In the genomic region with DNA sequence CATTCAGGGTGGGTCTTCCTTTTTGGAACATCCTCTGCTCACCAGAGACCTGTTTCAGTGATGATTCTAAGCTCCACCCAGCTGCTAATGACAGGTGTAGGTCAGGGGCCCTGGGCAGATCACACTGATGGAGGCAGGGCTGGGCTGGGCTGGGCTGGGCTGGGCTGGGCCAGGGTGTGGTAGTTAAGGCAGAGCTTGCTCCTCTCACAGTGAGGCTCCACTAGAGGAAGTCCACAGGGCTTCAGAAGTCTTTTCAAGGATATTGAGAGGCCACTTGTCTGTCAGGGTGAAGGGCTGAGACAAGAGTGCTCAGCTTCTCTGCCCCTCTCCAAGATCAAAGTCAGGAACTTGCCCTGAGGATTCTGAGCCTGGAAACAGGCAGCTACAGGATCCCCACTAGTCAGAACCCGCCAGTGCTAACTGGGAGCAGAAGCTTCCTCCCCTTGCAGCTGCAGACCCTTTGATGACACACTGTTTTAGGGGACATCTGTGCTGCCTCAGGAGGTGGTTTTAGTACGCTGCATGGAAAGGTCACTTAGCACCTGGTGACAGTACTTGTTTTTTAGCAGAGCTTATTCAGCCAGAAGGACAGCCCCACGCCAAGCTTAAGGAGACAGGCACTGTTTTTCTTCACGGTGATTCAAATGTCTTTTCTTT, we compare ENCODE assay signal across 14 mouse cellular contexts.
DNase-seq lines count a peak whose midpoint lies in the region; ATAC-seq lines count a peak whose summit lies in the region.
"Had no signal": no experiment of that assay in that cellular context is flagged by ENCODE, and none has a peak within 500 bp of the region (broad histone marks: within the 10 kb centered on the region; RNA-seq: fewer than 3 reads in every experiment).

No protein-coding gene starts in this region.

- no peak; the same call in 1 of the 2 replicates for ATAC-seq in heart, embryonic 16.5 days (replicated peaks; ENCODE audit: extremely low read depth, insufficient read depth, low FRiP score)
- peak; percentile 12 for ATAC-seq in CD4-positive, CD25-positive, alpha-beta regulatory T cell, adult 4 months
- no peak for ATAC-seq in embryonic facial prominence, embryonic 14.5 days (ENCODE audit: low read depth)
- peak; percentile 63 for ATAC-seq in megakaryocyte, adult 5-6 weeks (ENCODE audit: poor library complexity, severe bottlenecking)
- ATAC-seq in forebrain, embryonic 16.5 days = no peak

- intact Hi-C loops in heart, postnatal 25 days (cut with DNase I) = no loop called here
- intact Hi-C loops in gastrocnemius, postnatal 36 days (cut with DNase I) = no loop called here

- no peaks in the 10 kb centered on the region for H3K9me3 ChIP-seq in heart, embryonic 16.5 days (replicated peaks; ENCODE audit: control insufficient read depth, low read length)
- no peaks in the 10 kb centered on the region for H3K9me3 ChIP-seq in embryonic facial prominence, embryonic 14.5 days (ENCODE audit: control insufficient read depth, low read length)
- H3K9me3 ChIP-seq in forebrain, embryonic 16.5 days (ENCODE audit: control insufficient read depth, low read length) = no peaks in the 10 kb centered on the region
- H3K9me3 ChIP-seq: heart, embryonic 15.5 days; kidney, embryonic 15.5 days had no signal

- H3K4me2 ChIP-seq in heart, embryonic 16.5 days (ENCODE audit: low read depth, low read length) = no peak overlapping the region
- no peak overlapping the region for H3K4me2 ChIP-seq in embryonic facial prominence, embryonic 14.5 days (ENCODE audit: low read depth, low read length)
- no peak overlapping the region for H3K4me2 ChIP-seq in forebrain, embryonic 16.5 days (ENCODE audit: low read length)
- H3K4me2 ChIP-seq: heart, embryonic 15.5 days; kidney, embryonic 15.5 days had no signal

- H3K36me3 ChIP-seq in heart, embryonic 16.5 days (ENCODE audit: control insufficient read depth, insufficient read depth) = no peaks in the 10 kb centered on the region
- no peaks in the 10 kb centered on the region for H3K36me3 ChIP-seq in embryonic facial prominence, embryonic 14.5 days (ENCODE audit: control insufficient read depth, insufficient read depth, low read length)
- no peaks in the 10 kb centered on the region for H3K36me3 ChIP-seq in forebrain, embryonic 16.5 days (ENCODE audit: control insufficient read depth, insufficient read depth)
- H3K36me3 ChIP-seq: heart, embryonic 15.5 days; kidney, embryonic 15.5 days had no signal

- whole genome bisulfite sequencing in heart, embryonic 16.5 days = 40% methylated on average over 4 of the region's 4 CpGs
- WGBS in embryonic facial prominence, embryonic 14.5 days = 33% methylated on average over 4 of the region's 4 CpGs
- 49% methylated on average over 4 of the region's 4 CpGs for WGBS in forebrain, embryonic 16.5 days

- H3K27me3 ChIP-seq in heart, embryonic 16.5 days (ENCODE audit: control insufficient read depth, insufficient read depth, low read length) = no peaks in the 10 kb centered on the region
- no peaks in the 10 kb centered on the region for H3K27me3 ChIP-seq in embryonic facial prominence, embryonic 14.5 days (replicated peaks; ENCODE audit: control insufficient read depth, insufficient read depth, low read length)
- H3K27me3 ChIP-seq in forebrain, embryonic 16.5 days (replicated peaks; ENCODE audit: control insufficient read depth, insufficient read depth, low read length) = no peaks in the 10 kb centered on the region
- H3K27me3 ChIP-seq: heart, embryonic 15.5 days; kidney, embryonic 15.5 days had no signal

- no peaks in the 10 kb centered on the region; the same call in 1 of the 2 replicates for H3K4me1 ChIP-seq in heart, embryonic 16.5 days (ENCODE audit: control insufficient read depth, insufficient read depth, low read length)
- no peaks in the 10 kb centered on the region for H3K4me1 ChIP-seq in embryonic facial prominence, embryonic 14.5 days (ENCODE audit: control insufficient read depth, insufficient read depth, low read length)
- no peaks in the 10 kb centered on the region for H3K4me1 ChIP-seq in forebrain, embryonic 16.5 days (replicated peaks; ENCODE audit: control insufficient read depth, insufficient read depth, low read length)
- H3K4me1 ChIP-seq: heart, embryonic 15.5 days had no signal

- no peak overlapping the region for H3K4me3 ChIP-seq in heart, embryonic 16.5 days (ENCODE audit: low read length)
- no peak overlapping the region for H3K4me3 ChIP-seq in embryonic facial prominence, embryonic 14.5 days (ENCODE audit: low read depth, low read length)
- no peak overlapping the region for H3K4me3 ChIP-seq in forebrain, embryonic 16.5 days (replicated peaks; ENCODE audit: low read length)
- H3K4me3 ChIP-seq: gastrocnemius, adult 2 months; heart, embryonic 15.5 days; kidney, embryonic 15.5 days had no signal

- peak overlapping the region; percentile 26; the same call in 1 of the 2 replicates for H3K27ac ChIP-seq in heart, embryonic 16.5 days (ENCODE audit: low read length)
- H3K27ac ChIP-seq in embryonic facial prominence, embryonic 14.5 days (replicated peaks; ENCODE audit: low read depth, low read length) = no peak overlapping the region
- no peak overlapping the region for H3K27ac ChIP-seq in forebrain, embryonic 16.5 days (ENCODE audit: low read length)
- H3K27ac ChIP-seq: gastrocnemius, adult 2 months; heart, embryonic 15.5 days; kidney, embryonic 15.5 days; macrophage had no signal

- no peak for DNase-seq in heart, postnatal 25 days (ENCODE audit: low spot score)
- DNase-seq in embryonic facial prominence, embryonic 14.5 days (ENCODE audit: low spot score) = peak; percentile 42
- DNase-seq in gastrocnemius, postnatal 36 days = no peak
- DNase-seq in frontal cortex, postnatal 10 days (ENCODE audit: low spot score in 2 of 2) = no peak
- DNase-seq: adrenal gland, postnatal 10 days; cerebellum, adult 18-20 months; gastrocnemius, adult 2 months had no signal

- H3K9ac ChIP-seq in heart, embryonic 16.5 days (ENCODE audit: low read length) = no peak overlapping the region
- H3K9ac ChIP-seq in embryonic facial prominence, embryonic 14.5 days (ENCODE audit: low read depth, low read length) = no peak overlapping the region
- H3K9ac ChIP-seq in forebrain, embryonic 16.5 days (replicated peaks; ENCODE audit: low read depth, low read length) = no peak overlapping the region
- H3K9ac ChIP-seq: heart, embryonic 15.5 days; kidney, embryonic 15.5 days had no signal

Comparison
In these comparisons a context has a peak if more than half of its experiments do, and no peak if none do; other contexts are left out.
1. ATAC-seq: peak in CD4-positive, CD25-positive, alpha-beta regulatory T cell, adult 4 months (single experiment) and megakaryocyte, adult 5-6 weeks (single experiment); none in heart, embryonic 16.5 days (single experiment), embryonic facial prominence, embryonic 14.5 days (single experiment) and forebrain, embryonic 16.5 days (single experiment).